Mouse (Mus musculus): ENCODE data around the gene Clec16a.

The Clec16a gene

DNA sequence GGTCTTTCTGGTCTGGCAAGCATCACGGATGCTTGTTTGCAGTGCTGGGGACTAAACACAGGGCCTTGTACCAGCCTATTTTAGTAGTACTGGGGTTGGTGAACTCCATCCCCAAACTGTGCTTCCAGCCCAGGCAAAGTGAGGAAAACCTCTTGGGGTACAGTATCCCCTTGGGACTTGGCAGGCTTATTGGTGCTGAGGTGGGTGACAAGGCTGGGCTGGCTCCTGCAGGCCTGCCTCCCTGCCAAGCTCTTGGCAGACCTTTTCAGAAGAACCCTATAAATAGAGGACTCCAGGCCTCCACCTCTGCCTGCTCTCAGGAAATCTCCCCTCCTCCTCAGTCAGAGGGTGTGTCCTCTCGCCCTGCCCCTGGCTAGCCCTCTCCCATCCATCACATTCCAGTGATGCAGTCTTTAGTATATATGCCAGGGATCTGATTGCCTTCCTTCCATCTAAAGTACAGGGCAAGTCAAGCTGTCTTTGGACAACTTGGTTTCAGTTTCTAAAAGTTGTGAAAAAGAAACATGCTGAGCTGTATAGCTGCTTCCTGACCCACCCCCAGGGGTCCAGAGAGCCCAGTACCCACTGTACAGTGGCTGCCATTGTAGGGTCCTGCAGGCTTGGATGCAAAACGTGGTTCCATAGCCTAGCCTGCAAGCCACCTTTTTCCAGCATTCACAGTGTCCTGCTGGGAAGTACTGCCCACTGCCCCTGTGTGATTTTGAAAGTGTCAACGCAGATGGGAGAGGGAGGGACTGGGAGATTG is 241.8 kb downstream of the Clec16a start:
- DNase-seq (ENCODE audit: low spot score) = no peak

- no peak for DNase-seq (ENCODE audit: low spot score)
Measured at GRCm38 (mm10) chr16:10787548-10788058, 242.5 kb downstream of the Clec16a start.

DNA sequence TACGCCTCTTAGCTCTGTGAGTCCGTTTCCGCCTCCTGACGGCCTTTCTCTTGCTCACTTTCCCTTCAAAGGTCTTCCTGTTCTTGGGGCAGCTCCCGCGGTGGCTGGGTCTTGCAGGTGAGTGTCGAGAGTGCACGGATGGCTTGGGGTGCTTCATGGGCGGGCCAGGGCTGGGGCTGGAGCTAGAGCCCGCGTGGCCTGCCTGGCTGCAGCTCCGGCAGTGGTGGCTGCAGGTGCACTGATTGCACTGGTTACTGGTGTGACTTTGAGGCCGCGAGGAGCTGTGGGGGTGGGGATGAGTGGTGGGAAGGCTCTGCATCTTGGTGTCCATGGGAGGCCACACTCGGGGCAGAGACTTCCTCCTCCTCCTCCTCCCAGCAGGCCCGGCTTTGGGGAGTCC is 243.1 kb downstream of the Clec16a start, which contains the start of gene Tnp2:
TSS of gene Tnp2 (minus strand) at position 390 of the 400 bp plus-strand sequence.
- no peak for DNase-seq (ENCODE audit: low spot score)

DNA sequence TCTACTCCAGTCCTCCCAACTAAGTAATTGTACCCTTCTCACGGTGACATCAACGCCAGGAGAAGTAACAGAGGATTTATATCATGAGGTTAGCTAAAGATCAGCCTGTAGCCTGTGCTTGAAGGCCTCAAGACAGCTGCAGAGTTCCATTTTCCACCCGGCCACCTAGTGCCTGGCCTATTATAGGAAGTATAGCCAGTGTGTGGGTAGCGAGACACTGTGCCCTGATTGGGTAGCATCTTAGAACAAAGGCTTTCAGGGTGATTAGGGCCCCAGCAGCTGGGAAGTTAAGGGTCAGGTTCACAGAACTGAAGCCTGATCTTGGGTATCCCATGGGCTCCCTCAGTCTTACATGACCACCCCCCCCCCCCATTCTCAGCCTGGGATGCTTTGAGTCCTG is 243.7 kb downstream of the Clec16a start:
- DNase-seq (ENCODE audit: low spot score) = no peak

DNA sequence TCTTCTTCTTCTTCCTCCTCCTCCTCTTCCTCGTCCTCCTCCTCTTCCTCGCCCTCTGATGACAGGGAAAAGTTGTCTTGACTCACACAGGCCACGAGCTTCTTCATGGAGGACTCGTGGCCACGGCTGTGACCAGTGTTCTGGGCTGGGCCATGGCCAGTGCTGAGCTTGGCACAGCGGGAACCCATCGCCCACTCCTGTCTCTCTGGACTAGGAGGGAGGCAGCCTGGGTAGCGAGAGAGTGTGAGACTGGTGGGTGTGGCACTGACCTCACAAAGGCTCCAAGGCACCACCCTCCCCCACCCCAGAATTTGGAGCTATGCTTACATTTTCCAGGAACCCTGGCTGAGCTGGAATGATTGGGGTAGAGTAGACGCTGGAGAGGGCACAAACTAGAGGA is 245.6 kb downstream of the Clec16a start, which contains the start of gene Prm3:
TSS of gene Prm3 (minus strand) at position 213 of the 400 bp plus-strand sequence.
- DNase-seq (ENCODE audit: low spot score) = no peak
